In genomic region chr11:69526631-69527030, GRCm38 (mm10) we compare ENCODE assay signal across 13 mouse cellular contexts. TPM values are rescaled to one million over a fixed set of nuclear protein-coding genes. Genes with fewer than 3 reads are reported as not detected.
DNase-seq lines count a peak whose midpoint lies in the region; ATAC-seq and TF ChIP-seq lines count a peak whose summit lies in the region.
"Had no signal": no experiment of that assay in that cellular context is flagged by ENCODE, and none has a peak within 500 bp of the region (broad histone marks: within the 10 kb centered on the region; RNA-seq: fewer than 3 reads in every experiment).

No protein-coding gene starts in this region.

- H3K4me2 ChIP-seq in forebrain, embryonic 13.5 days = peak overlapping the region; percentile 60
- peak overlapping the region; percentile 47 for H3K4me2 ChIP-seq in neural tube, embryonic 15.5 days

- H3K9ac ChIP-seq in forebrain, embryonic 13.5 days = peak overlapping the region; percentile 73
- peak overlapping the region; percentile 31; the same call in 1 of the 2 replicates for H3K9ac ChIP-seq in neural tube, embryonic 15.5 days (replicated peaks)
- H3K9ac ChIP-seq: liver, embryonic 13.5 days had no signal

- peaks cover 26% of the 10 kb centered on the region for H3K4me1 ChIP-seq in forebrain, embryonic 13.5 days
- H3K4me1 ChIP-seq in limb, embryonic 10.5 days = peaks cover 15% of the 10 kb centered on the region
- H3K4me1 ChIP-seq in neural tube, embryonic 15.5 days = peaks cover 27% of the 10 kb centered on the region

- no peaks in the 10 kb centered on the region for H3K36me3 ChIP-seq in forebrain, embryonic 13.5 days (ENCODE audit: poor library complexity, severe bottlenecking)
- no peaks in the 10 kb centered on the region for H3K36me3 ChIP-seq in limb, embryonic 10.5 days
- no peaks in the 10 kb centered on the region for H3K36me3 ChIP-seq in neural tube, embryonic 15.5 days
- H3K36me3 ChIP-seq: liver, embryonic 13.5 days had no signal

- H3K27ac ChIP-seq in layer of hippocampus, adult 2 months = peak overlapping the region; percentile 83
- H3K27ac ChIP-seq in forebrain, embryonic 13.5 days = peak overlapping the region; percentile 97
- H3K27ac ChIP-seq in limb, embryonic 10.5 days = peak overlapping the region; percentile 88
- H3K27ac ChIP-seq in neural tube, embryonic 15.5 days (replicated peaks) = peak overlapping the region; percentile 91
- H3K27ac ChIP-seq: liver, embryonic 13.5 days had no signal

- DNase-seq in layer of hippocampus, adult 2 months (ENCODE audit: low spot score in 2 of 2) = no peak
- no peak for DNase-seq in layer of hippocampus, adult 18-20 months (ENCODE audit: low spot score in 2 of 2)
- no peak for DNase-seq in limb, embryonic 10.5 days (ENCODE audit: low spot score)
- DNase-seq in layer of hippocampus, adult 11-12 months (ENCODE audit: low spot score) = no peak
- no peak for DNase-seq in right cerebral cortex, postnatal 25 days
- DNase-seq: adrenal gland, postnatal 25 days; cerebellum, adult 9-11 months; kidney, adult 9 months; liver, embryonic 13.5 days had no signal

- WGBS in forebrain, embryonic 13.5 days = 10% methylated on average over 4 of the region's 4 CpGs
- WGBS in limb, embryonic 10.5 days = 42% methylated on average over 4 of the region's 4 CpGs
- 11% methylated on average over 4 of the region's 4 CpGs for WGBS in neural tube, embryonic 15.5 days

- ATAC-seq in forebrain, embryonic 13.5 days = peak; percentile 12; the same call in 1 of the 2 replicates
- 0 out of 2 replicates have a peak, but pooled peaks have one; percentile 15 for ATAC-seq in neural tube, embryonic 15.5 days (ENCODE audit: low FRiP score)
- no peak for ATAC-seq in megakaryocyte progenitor cell, adult 5-6 weeks (replicated peaks; ENCODE audit: poor library complexity)

- H3K4me3 ChIP-seq in layer of hippocampus, adult 2 months = peak overlapping the region; percentile 45; the same call in 1 of the 2 replicates
- peak overlapping the region; percentile 31; the same call in 1 of the 2 replicates for H3K4me3 ChIP-seq in forebrain, embryonic 13.5 days
- H3K4me3 ChIP-seq in limb, embryonic 10.5 days = peak overlapping the region; percentile 49
- no peak overlapping the region for H3K4me3 ChIP-seq in neural tube, embryonic 15.5 days (replicated peaks)

- H3K9me3 ChIP-seq in forebrain, embryonic 13.5 days (replicated peaks) = no peaks in the 10 kb centered on the region
- no peaks in the 10 kb centered on the region for H3K9me3 ChIP-seq in limb, embryonic 10.5 days (replicated peaks)
- H3K9me3 ChIP-seq in neural tube, embryonic 15.5 days (replicated peaks) = no peaks in the 10 kb centered on the region
- H3K9me3 ChIP-seq: liver, embryonic 13.5 days had no signal

- TF ChIP-seq CTCF in layer of hippocampus, adult 2 months (conservative IDR thresholded peaks at IDR 0.05) = no peak

- H3K27me3 ChIP-seq in forebrain, embryonic 13.5 days = no peaks in the 10 kb centered on the region
- peaks cover 5% of the 10 kb centered on the region; the same call in 1 of the 2 replicates for H3K27me3 ChIP-seq in limb, embryonic 10.5 days (ENCODE audit: low read depth, poor library complexity, severe bottlenecking)
- H3K27me3 ChIP-seq in neural tube, embryonic 15.5 days (replicated peaks) = no peaks in the 10 kb centered on the region

RNA-seq across cellular contexts. Expression of gene Dnah2, which starts 22.3 kb away (rescaled TPM):
- 1 to 10 TPM; 4.6 to 5.2 TPM for total RNA-seq in layer of hippocampus, adult 2 months (2021)
- total RNA-seq in layer of hippocampus, adult 18-20 months (2021) = 1 to 10 TPM; 3.9 to 4.3 TPM
- 1.7 and 2.0 TPM in 2 replicates for polyA plus RNA-seq in forebrain, embryonic 13.5 days (2015; fragmentation: Nextera tagmentation; extraction: Ambion mirVana)
- polyA plus RNA-seq in limb, embryonic 10.5 days (2016; fragmentation: Nextera tagmentation; extraction: Ambion mirVana) = 1.0 and 1.3 TPM in 2 replicates
- polyA plus RNA-seq in neural tube, embryonic 15.5 days (2015; fragmentation: Nextera tagmentation; extraction: Ambion mirVana) = 3.1 and 3.5 TPM in 2 replicates
- total RNA-seq in megakaryocyte progenitor cell, adult 5-6 weeks (2015) = 0.07 TPM in 1 of 2 replicates, not detected in the other
- under 0.01 TPM in 1 of 2 replicates, not detected in the other for total RNA-seq in megakaryocyte progenitor cell, adult 5-6 weeks (2017)

RNA-seq across cellular contexts. Expression of gene Efnb3, which starts 33.4 kb away (rescaled TPM):
- total RNA-seq in layer of hippocampus, adult 2 months (2021) = 100 to 1,000 TPM; 113 to 116 TPM
- total RNA-seq in layer of hippocampus, adult 18-20 months (2021) = 100 to 1,000 TPM; 126 to 137 TPM
- polyA plus RNA-seq in forebrain, embryonic 13.5 days (2015; fragmentation: Nextera tagmentation; extraction: Ambion mirVana) = 63.1 and 72.0 TPM in 2 replicates
- 44.2 and 55.2 TPM in 2 replicates for polyA plus RNA-seq in limb, embryonic 10.5 days (2016; fragmentation: Nextera tagmentation; extraction: Ambion mirVana)
- polyA plus RNA-seq in neural tube, embryonic 15.5 days (2015; fragmentation: Nextera tagmentation; extraction: Ambion mirVana) = 113 and 126 TPM in 2 replicates
- 0.15 TPM in 1 of 2 replicates, not detected in the other for total RNA-seq in megakaryocyte progenitor cell, adult 5-6 weeks (2015)
- total RNA-seq in megakaryocyte progenitor cell, adult 5-6 weeks (2017) = 0.24 and 0.33 TPM in 2 replicates
- total RNA-seq: monocyte, adult 5-6 weeks had no signal

RNA-seq across cellular contexts. Expression of gene Wrap53, which starts 53.4 kb away (rescaled TPM):
- 10 to 100 TPM; 12.0 to 14.3 TPM for total RNA-seq in layer of hippocampus, adult 2 months (2021)
- total RNA-seq in layer of hippocampus, adult 18-20 months (2021) = 10 to 100 TPM; 14.3 to 14.8 TPM
- 32.0 and 35.1 TPM in 2 replicates for polyA plus RNA-seq in forebrain, embryonic 13.5 days (2015; fragmentation: Nextera tagmentation; extraction: Ambion mirVana)
- polyA plus RNA-seq in limb, embryonic 10.5 days (2016; fragmentation: Nextera tagmentation; extraction: Ambion mirVana) = 52.3 and 52.8 TPM in 2 replicates
- 18.1 and 18.8 TPM in 2 replicates for polyA plus RNA-seq in neural tube, embryonic 15.5 days (2015; fragmentation: Nextera tagmentation; extraction: Ambion mirVana)
- 16.2 and 18.3 TPM in 2 replicates for total RNA-seq in megakaryocyte progenitor cell, adult 5-6 weeks (2015)
- 6.2 and 6.9 TPM in 2 replicates for total RNA-seq in megakaryocyte progenitor cell, adult 5-6 weeks (2017)

RNA-seq across cellular contexts. Expression of gene Trp53, which starts 53.5 kb away (rescaled TPM):
- total RNA-seq in layer of hippocampus, adult 2 months (2021) = 10 to 100 TPM; 28.5 to 32.3 TPM
- total RNA-seq in layer of hippocampus, adult 18-20 months (2021) = 10 to 100 TPM; 25.5 to 26.9 TPM
- polyA plus RNA-seq in forebrain, embryonic 13.5 days (2015; fragmentation: Nextera tagmentation; extraction: Ambion mirVana) = 119 and 129 TPM in 2 replicates
- polyA plus RNA-seq in limb, embryonic 10.5 days (2016; fragmentation: Nextera tagmentation; extraction: Ambion mirVana) = 243 and 267 TPM in 2 replicates
- polyA plus RNA-seq in neural tube, embryonic 15.5 days (2015; fragmentation: Nextera tagmentation; extraction: Ambion mirVana) = 51.8 and 85.1 TPM in 2 replicates
- total RNA-seq in megakaryocyte progenitor cell, adult 5-6 weeks (2015) = 124 and 173 TPM in 2 replicates
- 65.1 and 65.6 TPM in 2 replicates for total RNA-seq in megakaryocyte progenitor cell, adult 5-6 weeks (2017)

Comparison
In these comparisons a context has a peak if more than half of its experiments do, and no peak if none do; other contexts are left out.
1. RNA of gene Dnah2, which starts 22.3 kb away (total RNA-seq): 4.6 to 5.2 TPM in layer of hippocampus, adult 2 months and 3.9 to 4.3 TPM in layer of hippocampus, adult 18-20 months; under 0.01 to 0.07 TPM in megakaryocyte progenitor cell, adult 5-6 weeks; every median in the first group is over 4 times any median in the second.
2. RNA of gene Efnb3, which starts 33.4 kb away (total RNA-seq): 126 to 137 TPM in layer of hippocampus, adult 18-20 months and 113 to 116 TPM in layer of hippocampus, adult 2 months; 0.15 to 0.33 TPM in megakaryocyte progenitor cell, adult 5-6 weeks; every median in the first group is over 10 times any median in the second.
3. Peak in every context shown above with its lines, with median percentiles within 50 percentile points of each other: H3K27ac ChIP-seq.